Mouse (Mus musculus) cerebellum, adult (tissue): ENCODE measurements around the gene Boc.

Experiments
- ATAC-seq: cut with Nextera tagmentation; 2 replicates; pipeline ENCODE4 v1.9.2; 2017; ENCODE audit warnings: mild to moderate bottlenecking, moderate library complexity, mixed read lengths; ENCODE audit not compliant: insufficient number of reproducible peaks, low FRiP score, low TSS enrichment

The Boc gene

GRCm38 (mm10) chr16:44498447-44498846, 60.2 kb downstream of the Boc start:
- no peak for ATAC-seq

GRCm38 (mm10) chr16:44496971-44497464, 61.7 kb downstream of the Boc start:
- no peak for ATAC-seq

DNA sequence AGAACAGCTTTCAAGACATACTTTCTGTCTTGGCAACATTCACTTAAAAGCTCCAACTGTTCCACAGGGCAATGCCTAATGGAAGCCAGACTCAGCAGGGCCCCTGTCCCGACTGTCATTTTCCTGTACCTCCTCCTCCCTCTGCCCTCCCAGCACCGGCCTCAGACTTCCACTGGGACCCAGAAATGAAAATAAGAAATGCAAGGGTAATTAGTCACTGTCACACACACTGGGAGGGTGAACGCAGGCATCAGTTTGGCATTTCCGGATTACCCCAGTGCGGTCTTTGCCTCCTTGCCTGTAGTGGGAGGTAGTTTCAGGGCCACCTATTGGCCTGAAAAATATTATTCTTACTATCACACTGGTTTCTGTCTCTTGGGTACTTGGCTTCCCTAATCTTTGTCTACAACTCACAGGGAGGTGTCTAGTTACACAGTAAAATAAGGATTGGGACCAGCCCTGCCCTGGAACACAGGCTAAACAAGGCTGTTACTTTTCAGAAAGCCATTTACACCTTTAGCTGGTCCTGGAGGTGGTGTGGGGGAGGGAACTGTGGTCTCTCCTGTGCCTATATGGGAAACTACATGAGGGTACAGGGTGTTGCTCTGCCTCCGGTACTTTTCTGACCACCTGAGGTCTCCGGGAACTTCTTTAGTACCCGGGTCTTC, 64.1 kb downstream of the Boc start:
- peak; percentile 76 for ATAC-seq

DNA sequence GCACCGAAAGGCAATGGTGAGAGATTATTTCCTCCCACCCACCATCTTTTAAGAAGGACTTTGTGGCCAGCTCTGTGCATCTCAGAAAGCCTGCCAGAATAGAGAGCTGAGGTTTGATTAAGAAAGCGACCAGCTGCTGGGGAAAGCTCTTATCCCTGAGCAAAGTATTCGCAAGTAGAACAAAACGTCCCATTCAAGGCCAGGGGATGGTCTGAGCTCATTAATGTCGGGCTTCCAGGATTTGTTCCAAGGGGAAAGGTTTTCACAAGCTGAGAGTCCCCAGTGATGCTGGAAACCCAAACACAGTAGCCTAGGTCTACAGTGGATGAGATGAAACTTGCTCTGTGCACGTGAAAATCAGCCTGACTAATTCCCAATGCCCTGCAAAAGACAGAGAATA, 64.8 kb downstream of the Boc start:
- ATAC-seq: no peak

GRCm38 (mm10) chr16:44492706-44493105, 66.0 kb downstream of the Boc start:
- ATAC-seq: no peak

DNA sequence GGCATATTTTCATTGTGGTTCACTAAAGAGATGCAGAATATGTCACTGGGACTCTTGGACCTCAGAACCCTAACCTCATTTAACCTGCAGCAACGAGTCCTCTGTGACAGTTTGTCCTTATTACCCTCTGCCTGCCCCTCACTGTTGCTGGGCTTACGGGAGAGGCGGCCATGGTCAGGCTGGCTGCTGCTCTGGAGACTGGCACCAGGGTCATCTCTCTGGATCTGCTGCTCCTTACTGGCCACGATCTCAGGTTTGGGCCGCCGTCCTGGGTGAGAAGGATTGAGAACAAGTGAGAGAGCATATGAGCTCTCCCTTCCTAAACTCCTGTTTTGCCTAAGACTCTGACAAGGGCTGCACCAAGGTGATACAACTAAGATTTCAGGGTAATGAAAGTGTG, 66.5 kb downstream of the Boc start:
- no peak for ATAC-seq

DNA sequence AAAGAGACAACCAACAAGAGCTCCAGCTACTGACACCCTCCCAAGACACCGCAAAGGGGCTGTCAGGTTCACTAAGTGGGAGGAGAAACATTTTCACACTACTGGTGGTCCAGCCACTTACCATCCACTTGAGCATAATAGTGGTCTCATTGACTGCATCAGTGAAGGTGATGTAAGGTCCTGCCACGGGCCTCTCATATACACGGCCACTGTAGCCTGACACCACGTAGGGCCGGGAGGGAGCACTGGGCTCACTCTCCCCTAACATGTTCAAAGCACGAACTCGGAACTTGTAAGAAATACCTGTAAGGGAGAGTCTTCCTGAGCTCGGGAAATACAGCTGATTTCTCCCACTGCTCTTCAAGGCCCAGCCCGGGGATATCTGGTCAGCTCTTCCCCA, 67.6 kb downstream of the Boc start:
- no peak for ATAC-seq

DNA sequence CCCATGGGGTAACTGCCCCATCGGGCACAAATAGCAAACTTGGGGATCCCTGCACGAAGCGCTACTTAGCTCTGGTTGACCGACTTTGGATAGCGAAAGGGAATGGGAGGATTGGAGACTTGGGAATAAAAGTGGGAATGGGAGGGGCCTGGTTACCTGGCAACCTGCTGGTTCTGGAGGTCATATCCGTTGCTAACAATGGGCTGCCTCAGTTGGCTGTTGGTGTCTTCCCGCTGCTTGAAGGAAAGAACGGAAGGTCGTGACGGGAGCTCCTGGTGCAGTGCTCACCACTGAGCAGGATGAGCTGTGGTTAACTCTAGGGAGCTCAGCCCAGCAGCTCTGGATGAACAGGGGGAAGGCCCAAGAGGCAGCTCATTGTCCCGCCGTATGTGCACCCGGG, 71.5 kb downstream of the Boc start:
- no peak for ATAC-seq

DNA sequence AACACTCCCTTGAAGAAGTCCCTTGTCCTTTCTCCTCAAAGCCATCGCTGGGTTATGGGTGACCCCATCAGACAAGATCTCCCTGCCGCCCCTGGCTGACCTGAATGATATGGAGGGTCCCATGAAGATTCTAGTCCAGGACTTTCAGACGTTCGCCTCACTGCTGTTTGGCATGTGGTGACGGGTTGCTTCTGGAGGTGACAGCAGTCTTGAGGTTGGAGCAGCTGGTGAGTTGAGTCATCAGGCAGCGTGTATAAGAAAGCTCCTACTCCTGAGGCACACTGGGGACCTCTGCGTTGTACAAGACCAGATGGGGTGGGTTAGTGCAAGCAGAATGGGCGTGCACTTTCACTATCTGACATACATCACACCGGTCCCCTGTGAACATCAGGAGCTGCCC, 72.1 kb downstream of the Boc start:
- ATAC-seq: no peak

GRCm38 (mm10) chr16:44485691-44486090, 73.0 kb downstream of the Boc start:
- no peak for ATAC-seq

GRCm38 (mm10) chr16:44484831-44485230, 73.9 kb downstream of the Boc start:
- ATAC-seq: no peak

- no peak for ATAC-seq
Observed at GRCm38 (mm10) chr16:44484079-44484478, 74.6 kb downstream of the Boc start.

- ATAC-seq: no peak
Observed at GRCm38 (mm10) chr16:44481599-44482593, 76.8 kb downstream of the Boc start.

DNA sequence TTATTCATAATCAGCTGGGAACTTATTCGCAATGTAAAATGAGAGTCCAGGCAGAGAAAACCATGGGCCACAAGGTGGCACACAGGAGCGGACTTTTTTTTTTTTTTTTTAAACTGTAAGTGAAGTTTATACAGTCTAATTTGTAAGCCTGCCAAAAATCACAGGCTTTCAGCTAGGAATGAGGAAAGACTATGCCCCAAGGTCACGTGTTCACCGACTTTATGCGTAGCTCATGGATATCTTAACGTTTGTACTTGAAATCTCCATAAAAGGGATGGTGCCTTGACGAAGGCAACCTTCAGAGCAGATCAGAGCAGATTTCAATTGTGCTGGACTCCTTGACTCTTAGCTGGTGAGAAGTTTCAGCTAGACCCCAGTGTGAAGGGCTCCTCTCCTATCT, 78.1 kb downstream of the Boc start:
- no peak for ATAC-seq

DNA sequence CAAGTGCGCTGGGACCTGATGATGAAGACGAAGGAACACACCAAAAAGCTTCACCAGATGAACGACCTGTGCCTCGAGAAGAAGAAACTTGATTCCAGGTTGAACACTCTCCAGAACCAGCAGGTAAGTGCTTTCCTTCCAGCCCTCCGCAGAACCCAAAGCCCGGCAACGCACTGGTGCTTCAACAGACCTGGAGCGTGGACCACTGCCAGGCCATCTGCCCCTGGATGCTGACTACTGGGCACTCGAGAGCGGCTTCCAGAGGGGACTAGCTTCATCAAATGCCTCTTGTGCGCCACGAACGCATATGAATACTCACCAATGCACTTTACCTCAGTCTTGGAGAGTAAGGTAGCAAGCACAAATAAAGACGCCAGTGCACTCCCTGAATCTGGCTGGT, 78.8 kb downstream of the Boc start:
- ATAC-seq: peak; percentile 83

- ATAC-seq: no peak
Observed at GRCm38 (mm10) chr16:44478767-44479166, 79.9 kb downstream of the Boc start.

GRCm38 (mm10) chr16:44475682-44476375, 82.9 kb downstream of the Boc start:
- ATAC-seq: no peak

- ATAC-seq: no peak
Observed at GRCm38 (mm10) chr16:44475281-44475680, 83.4 kb downstream of the Boc start.

DNA sequence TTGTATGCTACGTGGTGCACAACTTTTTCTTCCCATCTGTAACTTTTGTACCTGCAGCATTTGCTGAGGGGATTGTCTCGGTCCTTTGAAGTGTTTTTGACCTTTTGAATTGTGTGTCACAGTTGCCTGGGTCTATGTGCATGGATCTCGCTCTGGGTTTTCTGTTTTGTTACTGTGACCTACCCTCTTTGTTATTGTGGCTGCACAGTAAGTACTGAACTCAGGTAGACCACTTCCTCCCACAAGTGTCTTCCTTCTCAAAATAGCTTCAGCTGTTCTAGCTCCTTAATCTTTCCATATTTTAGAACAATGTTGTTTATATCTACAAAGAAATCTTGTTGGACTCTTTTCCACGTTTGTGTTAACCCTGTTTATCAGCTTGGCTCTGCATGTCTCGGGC, 97.8 kb downstream of the Boc start:
- no peak for ATAC-seq

GRCm38 (mm10) chr16:44458826-44459225, 99.9 kb downstream of the Boc start:
- no peak for ATAC-seq

- ATAC-seq: no peak
Observed at GRCm38 (mm10) chr16:44457858-44458257, 100.8 kb downstream of the Boc start.
